Mouse (Mus musculus) heart, postnatal 25 days (tissue): Measurements from ENCODE around the gene Spx. TPM values are rescaled to one million over a fixed set of nuclear protein-coding genes. Genes with fewer than 3 reads are reported as not detected.

Experiments
- DNase-seq: peaks from one replicate; pipeline ENCODE4 v3.0.0; 2022; ENCODE audit warnings: low spot score
- intact Hi-C: fragments of 180-260 bp; cut with DNase I; formaldehyde crosslinking; loops from one replicate; pipeline ENCODE4 v1.15.1; 2025
- total RNA-seq, 2 experiments: library from RNA; stranded (reverse); gene quantifications; 2 replicates each; pipeline ENCODE4 v1.2.3; 2021

Spx gene
- not detected for total RNA-seq

DNA sequence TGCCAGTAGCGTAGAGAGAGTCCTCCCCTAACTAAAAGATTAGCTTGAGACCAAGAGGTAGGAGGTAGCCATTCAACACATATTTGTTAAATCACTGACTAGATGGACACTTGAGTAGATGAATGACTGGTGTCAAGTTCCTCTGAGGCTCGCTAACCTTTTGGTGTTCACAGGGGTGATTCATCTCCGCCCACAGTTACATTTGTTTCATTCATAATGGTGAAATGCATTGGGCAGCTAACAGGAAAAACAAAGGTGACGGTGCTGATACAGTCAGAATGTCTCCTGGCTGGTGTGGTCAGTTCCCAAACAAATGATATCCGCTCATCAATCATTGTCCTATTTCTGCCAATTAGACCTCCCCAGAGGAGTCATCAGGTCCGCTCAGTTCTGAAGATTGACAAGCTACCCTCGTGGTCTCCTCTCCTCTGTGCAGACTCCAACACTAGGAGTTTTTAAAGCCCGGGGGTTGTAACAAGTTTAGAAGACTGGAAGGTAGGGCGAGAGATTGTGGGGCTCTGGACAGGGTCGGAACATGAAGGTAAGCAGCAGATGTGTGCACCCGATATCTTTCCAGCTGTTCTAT is at the start of gene Spx:
Gene Spx (plus strand): TSS at position 536 of the 586 bp plus-strand sequence.
- DNase-seq = no peak
- intact Hi-C loops = no loop called here

DNA sequence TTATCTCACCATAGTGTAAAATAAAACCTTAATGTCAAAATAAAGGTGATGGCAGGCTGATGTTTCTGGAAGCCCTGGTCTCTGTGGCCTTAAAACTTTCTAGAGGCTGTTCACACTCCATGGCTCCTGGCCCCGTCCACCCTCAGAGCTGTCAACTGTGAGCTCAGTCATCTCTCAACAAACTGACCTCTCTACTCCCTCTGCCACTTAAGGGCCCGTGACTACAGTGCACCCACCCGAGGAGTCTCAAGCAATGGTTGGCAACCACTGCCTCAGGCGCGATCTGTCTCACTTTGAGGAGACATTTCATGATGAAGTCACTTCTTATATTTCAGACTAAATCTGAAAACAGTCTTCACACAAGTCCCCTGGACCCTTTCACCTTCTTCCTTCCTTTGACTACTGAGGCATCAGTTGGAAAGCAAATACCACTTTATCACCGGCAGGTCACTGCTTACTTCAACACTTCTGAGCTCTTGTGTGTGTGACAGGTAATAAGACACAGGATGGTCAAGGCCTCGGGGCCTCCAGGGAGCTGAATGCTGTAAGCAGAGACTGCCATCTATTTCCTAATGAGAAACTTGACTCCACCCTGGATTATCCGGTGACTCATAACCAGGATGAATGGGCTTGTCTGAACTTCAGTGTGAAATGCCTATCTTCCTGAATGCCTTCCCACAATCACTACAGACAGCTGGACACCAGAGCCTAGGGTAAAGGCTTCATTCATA is 47.3 kb upstream of the Spx start:
- intact Hi-C loops = no loop called here
- no peak for DNase-seq

DNA sequence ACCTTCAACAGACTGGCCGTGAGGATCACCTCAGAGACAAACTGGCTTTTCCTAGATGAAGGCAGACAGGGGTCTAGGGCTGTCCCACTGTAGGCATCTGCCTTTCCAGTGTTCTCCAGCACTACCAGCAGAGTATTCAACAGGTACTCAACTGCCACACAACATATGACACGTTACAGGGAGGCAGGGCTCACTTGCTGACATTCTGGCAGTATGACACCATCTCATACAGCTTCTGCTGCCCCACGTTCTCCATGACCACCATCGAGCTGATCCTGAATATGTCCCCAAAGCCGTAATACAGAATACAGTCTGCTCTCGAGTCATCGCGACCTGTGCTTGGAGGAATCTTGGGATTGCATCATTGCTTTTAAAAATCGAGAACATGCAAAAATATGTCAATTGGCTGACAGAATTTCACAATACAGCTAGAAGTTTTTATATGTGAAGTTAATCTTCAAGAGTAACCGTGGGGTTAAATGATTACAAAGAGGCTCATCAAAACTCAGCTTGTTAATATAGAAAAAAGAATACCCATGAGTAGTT is 46.7 kb upstream of the Spx start:
- DNase-seq = no peak
- intact Hi-C loops = no loop called here

DNA sequence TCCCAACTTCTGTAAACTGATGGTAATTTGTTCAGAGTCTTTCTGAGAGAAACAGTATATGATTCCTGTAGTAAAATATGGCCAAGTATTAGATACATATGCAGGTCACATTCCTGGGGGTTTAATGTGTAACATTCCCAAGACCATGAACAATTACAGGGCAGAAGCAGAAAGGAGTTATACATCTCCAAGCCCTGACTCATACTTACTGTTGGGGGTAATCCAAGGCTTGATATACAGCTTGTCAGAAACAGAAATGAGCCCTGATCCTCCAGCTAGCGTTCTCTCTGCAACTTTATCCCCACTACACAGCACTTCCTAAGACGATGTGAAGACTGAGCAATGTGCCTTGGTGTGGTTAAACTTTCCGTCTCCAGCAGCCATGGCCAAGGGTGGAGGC is 45.7 kb upstream of the Spx start:
- DNase-seq = no peak
- intact Hi-C loops = no loop called here

DNA sequence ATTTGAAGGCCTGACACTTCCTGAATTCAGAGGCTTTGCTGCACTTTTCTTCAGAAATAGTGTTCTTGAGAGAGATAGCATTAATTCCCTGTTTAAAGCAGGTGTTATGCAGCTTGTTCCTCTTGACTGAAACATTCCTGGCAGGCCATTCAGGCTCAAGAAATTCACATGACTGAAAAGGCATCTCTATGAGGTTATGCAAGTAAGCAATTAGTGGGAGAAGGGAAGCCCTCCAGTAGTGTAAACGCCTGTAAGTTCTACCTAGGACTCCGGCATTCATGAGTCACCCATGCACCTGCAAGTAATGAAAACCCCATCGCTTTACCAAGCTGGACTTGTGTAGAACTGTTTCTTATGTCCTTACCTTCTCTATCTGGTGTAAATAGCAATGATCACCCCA is 43.7 kb upstream of the Spx start:
- intact Hi-C loops = no loop called here
- no peak for DNase-seq

DNA sequence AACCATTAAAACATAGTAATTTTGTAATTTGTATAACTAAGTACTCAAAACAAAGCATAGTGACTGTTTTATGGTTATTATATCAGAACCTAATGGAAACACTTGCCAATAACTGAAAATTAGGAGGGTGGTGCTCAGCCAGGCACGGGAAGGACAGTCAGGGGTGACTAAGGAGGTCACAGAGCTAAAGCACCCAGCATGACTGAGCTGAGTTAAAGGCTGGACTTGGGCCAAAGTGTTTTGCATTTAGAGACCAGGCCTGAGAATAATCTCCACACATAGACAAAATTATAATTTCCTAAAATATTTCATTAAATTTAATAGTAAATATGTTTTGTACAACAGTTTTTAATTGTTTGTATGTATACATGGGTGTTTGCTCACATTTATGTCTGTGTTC is 36.2 kb upstream of the Spx start:
- intact Hi-C loops = no loop called here
- DNase-seq = no peak

DNA sequence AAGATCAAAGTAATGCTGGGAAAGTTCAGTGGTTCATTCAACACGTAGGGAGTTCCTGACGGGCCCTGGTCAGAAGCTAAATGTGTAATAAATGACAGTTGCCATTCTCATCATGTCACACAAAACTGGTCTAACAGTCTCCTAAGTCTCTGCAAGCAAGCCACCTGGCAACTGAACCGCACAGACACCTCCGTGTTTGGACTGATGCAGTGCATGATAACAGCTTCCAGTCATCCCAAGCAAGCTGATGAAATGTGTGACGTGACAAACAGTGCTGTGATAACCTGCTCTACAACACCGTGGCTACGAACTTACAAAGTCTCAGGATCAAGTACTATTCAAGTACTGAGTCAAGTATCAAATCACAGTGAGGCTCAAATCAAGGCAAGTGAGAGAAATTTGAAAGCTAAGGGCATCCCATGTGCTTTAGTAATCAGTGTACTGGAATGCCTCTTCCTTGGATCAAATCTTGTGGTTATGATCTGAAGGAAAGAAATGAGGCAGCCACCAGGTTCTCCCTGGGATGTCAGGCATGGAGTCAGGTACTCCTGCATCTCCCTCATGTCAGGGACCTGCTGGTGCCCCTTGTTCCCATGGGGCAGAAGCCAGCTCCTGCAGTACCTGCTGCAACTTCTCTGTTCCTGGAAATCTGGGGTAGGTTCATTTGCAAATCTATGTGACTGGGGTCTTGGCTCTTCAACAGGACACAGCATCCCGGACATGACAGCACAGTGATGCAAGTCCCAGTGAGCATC is 34.5 kb upstream of the Spx start:
- intact Hi-C loops = no loop called here
- no peak for DNase-seq

DNA sequence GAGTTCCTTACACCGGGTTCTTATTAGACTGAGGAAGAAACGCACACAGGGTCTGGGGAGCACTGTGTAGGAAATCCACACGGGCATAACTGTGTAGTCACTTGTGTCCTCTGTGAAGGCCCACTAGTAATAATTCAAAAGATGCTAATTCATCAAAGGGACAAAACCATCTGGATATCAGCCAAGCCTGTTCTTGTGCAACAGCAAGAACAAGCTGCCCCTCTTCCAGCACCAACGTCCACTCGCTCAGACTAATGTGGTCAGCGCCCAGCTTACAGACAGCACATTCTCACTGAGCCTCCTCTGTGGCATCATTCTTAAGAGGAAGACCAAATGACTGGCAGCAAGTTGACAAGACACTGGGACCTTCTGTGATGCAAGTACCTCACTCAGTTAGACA is 33.3 kb upstream of the Spx start:
- no peak for DNase-seq
- intact Hi-C loops = no loop called here

DNA sequence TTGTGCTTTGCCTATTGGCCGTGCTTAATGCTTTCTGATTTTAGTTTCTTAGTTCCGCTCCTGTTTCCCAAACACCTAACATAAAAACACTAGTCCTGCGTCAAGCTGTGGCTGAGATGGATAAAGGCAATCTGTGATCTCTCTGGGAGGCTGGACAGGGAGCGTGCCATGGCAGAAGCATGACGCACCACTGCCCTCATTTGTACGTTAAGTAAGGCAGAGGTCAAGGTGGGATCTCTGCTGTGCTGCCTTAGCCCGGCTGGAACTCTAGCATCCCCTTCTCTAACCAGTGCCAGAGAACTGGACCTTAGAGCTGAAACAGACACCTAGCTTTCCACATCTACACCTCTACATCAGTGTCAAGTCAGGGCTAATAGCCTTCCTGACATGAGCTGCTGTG is 31.6 kb upstream of the Spx start:
- intact Hi-C loops = no loop called here
- no peak for DNase-seq

DNA sequence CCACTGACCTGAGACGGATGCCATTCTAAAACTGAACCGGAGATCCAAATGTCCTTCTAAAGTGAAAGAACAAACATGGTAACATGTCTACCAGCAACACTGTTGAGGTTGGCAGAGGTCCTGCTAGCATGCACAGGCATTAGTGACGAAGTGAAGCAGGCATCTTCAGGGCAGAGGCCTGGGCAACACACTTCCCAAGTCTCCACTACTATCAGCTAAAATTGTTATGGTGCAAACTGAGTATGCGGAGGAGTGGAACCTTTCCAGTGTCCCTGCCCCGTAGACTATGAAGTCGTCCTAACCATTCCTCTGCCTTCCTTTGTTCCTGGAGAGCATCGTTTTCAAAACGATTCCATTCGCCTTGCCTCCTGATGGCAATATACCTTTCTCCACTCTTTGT is 28.7 kb upstream of the Spx start:
- intact Hi-C loops = no loop called here
- no peak for DNase-seq

DNA sequence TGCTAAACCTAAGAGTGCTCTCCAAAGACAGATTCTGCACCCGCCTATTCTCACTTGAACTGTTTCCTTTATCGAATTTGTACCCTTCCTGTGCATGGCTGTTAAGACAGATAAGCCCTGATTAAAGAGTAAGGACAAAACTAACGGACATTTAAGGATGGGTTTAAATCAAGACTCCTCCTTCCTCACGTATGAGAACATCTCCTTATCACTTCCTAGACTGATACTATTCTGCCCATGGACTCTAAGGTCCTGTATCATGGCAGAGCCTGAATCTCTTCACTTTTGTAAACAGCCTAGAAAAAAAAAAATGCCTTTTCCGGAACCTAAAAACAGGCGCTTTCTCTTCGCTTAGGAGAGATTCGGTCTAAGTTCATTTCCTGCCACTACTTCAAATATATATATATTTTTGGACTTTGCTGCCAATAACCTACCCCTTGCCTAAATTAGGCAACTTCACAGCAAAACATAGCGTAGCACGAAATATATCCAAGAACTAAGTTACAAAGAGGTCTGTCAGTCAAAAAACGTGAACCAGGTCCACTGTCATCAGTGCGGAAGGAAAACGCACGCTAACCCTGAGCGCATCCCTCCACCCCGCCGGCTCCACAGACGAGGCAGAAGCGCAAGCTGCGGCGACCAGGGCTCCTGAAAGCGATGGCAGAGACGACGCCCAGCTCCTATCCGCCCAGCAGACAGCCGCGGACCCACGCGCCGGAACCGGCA is 26.8 kb upstream of the Spx start:
- no peak for DNase-seq
- intact Hi-C loops = loop anchor here (5.0 kb wide), 2 partner anchors 131 to 371 kb away; partner anchors contain the start of gene Cmas

DNA sequence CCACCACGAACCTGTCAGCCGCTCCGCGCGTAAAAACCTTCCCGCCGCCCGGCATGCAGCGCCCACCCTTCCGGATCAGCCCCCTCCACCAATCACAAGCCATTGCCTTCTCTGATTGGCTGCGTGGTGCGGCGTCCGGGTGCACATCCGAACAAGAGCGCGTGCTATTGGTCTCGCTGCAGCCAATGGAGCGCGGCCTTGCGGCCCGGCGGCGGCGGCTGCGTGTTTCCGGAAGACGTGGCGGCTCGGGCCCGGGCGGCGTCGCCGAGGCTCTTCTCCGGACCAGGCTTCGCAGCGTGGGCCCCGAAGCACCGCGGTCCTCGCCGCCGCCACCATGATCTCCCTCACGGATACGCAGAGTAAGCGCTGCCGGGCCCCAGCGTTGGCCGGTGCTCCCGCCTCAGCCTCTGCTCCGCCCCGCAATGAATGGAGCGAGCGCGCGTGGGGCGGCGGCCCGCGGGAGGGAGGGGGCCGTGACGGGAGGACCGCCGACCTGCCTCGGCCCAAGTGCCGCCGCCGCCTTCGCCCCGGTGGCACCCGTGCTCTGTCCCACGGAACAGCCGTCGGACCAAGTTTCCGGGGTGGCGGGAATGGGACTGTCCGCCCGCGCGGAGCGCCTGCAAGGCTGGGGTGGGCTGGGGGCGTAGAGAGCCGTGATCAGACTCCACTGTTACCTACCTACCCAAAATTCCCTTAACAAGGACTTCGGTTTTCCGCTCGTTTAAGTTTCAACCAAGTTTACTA is 26.1 kb upstream of the Spx start, which contains the start of the genes Recql and Golt1b:
Gene Recql (minus strand): TSS at position 77 of the 744 bp plus-strand sequence.
Gene Golt1b (plus strand): TSS at position 211 of the 744 bp plus-strand sequence.
- DNase-seq = peak; percentile 98
- intact Hi-C loops = loop anchor here (5.0 kb wide), 2 partner anchors 130 to 370 kb away; partner anchors contain the start of gene Cmas

DNA sequence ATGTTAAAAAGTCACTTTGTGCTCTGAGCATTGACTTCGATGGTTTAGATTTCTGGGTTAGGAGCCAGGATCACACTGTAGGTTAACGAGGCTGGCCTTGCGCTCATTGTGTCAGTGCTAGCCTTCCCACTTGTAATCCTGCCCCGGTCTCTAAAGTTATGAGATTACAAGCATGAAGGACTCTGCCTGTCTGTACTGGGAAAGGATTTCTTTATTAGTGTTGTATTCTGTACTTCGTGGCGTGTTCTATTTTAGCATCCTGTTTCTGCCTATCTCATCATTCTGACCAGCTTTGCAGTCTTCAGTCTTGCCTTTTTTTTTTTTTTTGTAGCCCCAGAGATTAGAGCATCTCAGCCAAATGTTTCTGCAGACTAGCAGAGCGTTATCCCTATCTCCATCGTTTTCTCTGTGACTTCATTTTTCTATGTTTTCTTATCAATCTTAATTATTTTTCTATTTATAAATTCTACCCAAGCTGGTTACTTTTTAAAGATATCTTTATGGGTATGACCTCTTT is 25.4 kb upstream of the Spx start:
- no peak for DNase-seq
- intact Hi-C loops = loop anchor here (5.0 kb wide), 2 partner anchors 129 to 369 kb away; partner anchors contain the start of gene Cmas

DNA sequence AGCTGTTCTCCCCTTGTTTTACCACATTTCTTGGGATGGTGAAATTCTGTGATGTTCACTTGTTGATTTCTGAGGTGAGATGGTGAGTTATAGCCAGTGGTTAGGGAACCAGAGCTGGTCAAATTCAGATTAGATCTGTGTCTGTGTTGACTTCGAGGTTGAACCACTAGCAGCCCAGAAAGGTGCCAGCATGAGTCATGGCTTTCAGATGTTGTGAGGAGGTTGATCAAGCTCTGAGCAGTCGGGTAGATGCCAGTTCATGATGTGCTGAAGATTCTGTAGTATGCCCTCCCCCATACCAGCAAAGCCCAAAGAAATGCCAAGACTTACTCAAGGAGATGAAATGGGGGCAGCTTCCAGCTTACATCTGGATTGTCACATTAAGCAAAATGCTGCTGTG is 24.1 kb upstream of the Spx start:
- no peak for DNase-seq
- intact Hi-C loops = loop anchor here (5.0 kb wide), 2 partner anchors 128 to 368 kb away; partner anchors contain the start of gene Cmas

DNA sequence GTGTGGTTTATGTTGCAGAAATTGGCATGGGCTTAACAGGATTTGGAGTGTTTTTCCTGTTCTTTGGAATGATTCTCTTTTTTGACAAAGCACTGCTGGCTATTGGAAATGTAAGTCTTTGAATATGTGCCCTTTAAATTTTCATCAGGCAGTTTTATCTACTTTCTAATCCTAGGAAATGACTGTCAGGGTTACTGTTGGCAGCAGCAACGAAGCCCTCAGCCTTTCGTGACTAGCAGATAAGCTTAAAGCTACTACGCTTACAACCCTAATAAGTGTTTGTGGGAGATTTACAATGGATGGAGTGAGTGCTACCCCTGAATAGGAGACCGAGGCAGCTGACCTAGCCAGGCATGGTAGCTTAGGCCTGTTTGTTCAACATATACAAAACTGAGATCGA is 20.9 kb upstream of the Spx start:
- intact Hi-C loops = no loop called here

DNA sequence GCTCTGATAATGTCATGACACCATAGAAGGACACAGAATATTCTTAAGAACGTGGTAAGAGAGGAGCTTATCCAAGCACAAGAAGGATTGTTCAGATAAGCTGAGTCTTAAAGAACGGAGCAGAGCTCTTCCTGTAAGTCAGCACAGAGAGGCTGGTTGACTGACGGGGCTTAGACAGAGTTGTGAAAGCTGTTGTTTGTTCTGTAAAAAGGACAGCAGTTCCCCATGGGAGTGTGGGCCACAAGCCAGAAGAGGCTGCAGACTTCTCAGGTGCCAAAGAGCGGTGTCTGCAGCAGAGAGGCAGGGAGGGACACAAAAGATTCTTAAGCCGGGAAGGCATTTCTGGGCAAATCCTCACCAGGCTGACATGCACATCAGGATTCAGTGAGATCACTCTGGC is 18.6 kb upstream of the Spx start:
- no peak for DNase-seq
- intact Hi-C loops = no loop called here

More for the DNA sequence above, 20.9 kb upstream of the Spx start:
- DNase-seq = no peak

DNA sequence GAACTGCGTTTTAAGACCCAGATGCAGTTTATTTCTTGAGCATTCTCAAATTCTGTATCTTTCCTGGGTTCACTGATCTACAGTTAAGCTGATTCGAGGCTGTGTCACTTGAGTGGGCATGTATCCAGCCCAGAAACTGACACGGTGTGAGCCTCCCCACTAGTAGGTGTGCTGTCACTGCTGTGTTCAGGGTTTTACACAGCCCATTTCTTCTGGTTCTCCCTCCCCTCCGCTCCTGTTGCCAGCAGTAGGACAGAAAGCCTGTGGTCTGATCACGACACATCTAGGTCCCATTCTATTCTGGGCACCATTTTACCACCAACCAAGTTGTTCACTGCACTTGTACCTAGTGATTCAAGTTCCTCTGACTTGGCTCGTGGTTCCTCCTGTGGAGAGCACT is 17.5 kb upstream of the Spx start:
- intact Hi-C loops = no loop called here
- no peak for DNase-seq

DNA sequence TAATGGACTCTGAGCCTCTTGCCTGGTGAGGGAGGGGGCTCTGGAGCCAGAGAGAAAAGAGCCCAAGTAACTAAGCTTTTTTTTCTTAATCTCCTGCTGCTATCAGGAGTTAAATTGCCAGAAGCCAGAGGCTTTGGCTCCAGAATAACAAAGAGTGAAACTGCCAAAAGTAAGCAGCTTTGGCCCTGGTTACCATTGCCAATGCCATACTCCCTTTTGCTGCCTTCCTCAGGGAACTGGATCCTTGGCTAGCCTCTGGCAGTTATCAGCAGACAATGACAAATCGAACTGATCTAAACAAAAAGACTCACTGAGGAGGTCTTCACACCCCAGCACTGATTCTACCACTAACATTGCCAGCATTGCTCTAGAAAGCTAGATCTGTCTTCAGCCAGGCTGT is 2.1 kb upstream of the Spx start:
- intact Hi-C loops = no loop called here

DNA sequence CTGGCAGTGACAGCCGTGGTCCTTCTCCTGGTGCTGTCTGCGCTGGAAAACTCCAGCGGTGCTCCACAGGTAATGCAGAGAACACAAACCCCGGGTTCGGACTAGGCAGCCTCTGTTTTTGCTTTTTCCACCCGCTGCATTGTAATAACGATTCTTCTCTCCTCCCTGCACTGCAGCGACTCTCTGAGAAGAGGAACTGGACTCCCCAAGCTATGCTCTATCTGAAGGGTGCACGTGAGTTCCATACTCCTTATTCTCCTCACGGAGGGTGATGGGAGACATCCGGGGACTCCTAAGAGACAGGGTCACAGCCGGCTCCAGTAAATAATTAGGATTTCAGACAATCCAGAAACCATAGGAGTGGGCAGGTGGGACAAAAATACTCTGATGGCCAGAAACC is 604 bp downstream of the Spx start:
- intact Hi-C loops = no loop called here
- DNase-seq = no peak

More for the DNA sequence above, 2.1 kb upstream of the Spx start:
- DNase-seq = no peak
